Mouse (Mus musculus) urinary bladder, adult 2 months (tissue): Measurements from ENCODE around the gene Pafah1b2. TPM values are rescaled to one million over a fixed set of nuclear protein-coding genes. Genes with fewer than 3 reads are reported as not detected.

ENCODE experiments used
- DNase-seq: peaks from one replicate; pipeline ENCODE4 v3.0.0; 2022; ENCODE audit warnings: low spot score
- polyA plus RNA-seq: library from polyadenylated mRNA; depleted of rRNA; stranded (reverse); fragments of >200 nt; gene quantifications from 2 replicates; pipeline ENCODE4 v1.2.3, GENCODE M21; 2012; rRNA removed

Gene Pafah1b2
- polyA plus RNA-seq, 1 experiment: 45.4 TPM

DNA sequence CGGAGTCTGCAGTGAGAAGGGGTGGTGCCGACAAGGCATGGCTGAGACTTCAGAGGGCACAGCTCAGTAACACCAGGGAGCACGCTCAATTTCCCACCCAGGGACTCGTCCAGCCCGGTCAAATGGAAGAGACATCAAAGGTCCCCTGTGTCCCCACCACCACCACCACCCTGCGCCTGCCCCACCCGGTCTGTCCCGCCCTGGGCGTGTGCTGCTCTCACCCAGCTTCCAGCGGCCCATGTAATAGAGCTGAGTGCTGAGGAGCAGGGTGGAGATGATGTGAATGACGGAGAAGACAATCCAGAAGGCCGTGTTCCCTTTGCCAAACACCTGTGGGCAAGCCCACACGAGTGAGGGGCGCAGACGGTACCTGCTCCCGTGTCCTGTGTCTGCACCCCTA, 70.0 kb downstream of the Pafah1b2 start:
- DNase-seq: no peak

DNA sequence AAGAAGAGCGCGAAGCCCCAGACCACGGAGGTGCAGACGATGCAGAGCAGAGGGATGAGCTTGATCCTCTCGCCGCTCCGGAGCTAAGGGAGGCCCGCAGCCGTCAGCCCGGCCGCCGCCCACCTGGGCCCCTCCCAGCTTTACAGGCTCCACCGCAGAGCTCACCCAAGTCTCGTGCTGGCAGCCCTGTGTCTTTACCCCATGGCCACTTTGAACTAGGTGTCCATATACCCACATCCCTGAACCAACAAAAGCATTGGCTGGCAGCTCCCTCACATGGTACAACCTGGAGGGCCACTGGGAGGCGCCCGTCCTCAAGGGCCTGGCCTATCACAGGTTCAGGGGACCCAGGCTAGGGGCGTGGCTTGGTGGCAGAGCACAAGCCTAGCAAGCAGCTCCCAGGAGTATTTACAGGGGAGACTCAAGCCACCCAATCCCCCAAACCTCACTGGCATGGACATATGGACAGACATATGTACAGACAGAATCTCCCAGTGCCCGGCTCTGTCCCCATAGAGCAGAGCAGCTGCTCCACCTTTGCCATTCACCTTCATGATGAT, 71.1 kb downstream of the Pafah1b2 start:
- DNase-seq: no peak

DNA sequence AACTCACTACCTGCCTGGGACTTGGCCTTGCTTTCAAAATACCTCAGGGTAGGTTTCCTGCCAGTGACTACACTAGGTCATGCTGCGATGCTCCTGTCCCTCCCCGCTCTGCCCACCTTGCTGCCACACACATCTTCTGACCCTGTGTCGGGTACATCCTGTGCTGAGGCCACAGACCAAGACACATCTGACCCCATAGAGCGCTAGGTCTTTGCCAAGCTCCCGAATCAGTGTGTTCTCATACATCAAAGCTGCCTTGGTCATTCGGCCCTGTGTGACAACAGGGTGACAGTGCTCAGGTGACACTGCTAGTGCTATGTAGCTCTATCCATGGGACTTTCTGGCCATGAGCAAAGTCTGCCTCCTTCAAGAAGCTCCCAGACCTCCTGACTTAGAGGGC, 72.7 kb downstream of the Pafah1b2 start:
- DNase-seq: no peak

DNA sequence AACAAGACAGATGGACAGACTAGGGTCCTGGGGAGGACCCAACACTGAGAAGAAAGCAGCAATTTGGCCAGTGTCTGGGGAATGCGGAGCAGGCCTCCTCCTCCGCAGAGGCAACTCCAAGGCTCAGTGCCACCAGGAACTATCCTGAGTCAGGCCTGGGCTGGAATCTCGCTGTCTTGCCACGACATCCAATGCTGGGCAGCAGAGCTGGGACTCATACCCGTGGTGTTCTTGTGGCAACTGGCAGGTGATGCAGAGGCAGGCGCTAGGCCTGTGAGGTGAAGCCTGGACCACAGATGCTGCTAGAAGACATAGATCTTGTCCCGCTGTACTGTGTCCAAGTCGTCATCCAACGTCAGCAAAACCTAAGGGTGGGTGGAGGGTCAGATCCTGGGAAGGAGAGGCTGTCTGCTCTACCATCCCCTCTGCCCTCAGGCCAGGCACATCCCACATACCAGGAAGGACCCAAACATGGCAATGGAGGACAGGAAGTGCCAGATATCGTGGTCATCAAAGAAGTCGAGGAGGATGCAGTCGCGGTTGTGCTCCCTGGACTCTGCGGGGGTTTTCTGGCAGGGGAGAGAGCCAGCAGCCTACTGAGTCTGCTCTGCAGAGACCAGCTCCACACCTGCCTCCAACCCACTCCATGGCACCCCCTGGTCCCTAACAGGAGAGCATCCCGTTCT, 73.4 kb downstream of the Pafah1b2 start:
- no peak for DNase-seq

DNA sequence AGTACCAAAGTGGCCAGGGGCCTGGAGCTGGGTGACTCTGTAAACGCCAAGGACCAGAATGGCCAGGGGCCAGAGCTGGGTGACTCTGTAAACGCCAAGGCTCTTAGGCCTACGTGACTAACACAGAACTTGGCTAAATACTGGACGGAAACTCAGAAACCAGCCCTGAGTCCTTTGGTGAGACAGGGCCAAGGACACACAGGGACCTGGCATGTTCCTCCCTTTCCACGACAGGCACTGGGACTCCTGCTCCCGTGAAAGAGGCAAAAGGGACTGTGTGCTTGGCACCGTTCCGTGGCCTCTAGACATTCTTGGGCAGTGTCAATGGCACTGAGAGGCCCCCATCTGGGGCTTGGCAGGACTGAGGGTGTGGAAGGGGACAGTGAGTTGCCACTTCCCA, 74.4 kb downstream of the Pafah1b2 start:
- peak; percentile 23 for DNase-seq

DNA sequence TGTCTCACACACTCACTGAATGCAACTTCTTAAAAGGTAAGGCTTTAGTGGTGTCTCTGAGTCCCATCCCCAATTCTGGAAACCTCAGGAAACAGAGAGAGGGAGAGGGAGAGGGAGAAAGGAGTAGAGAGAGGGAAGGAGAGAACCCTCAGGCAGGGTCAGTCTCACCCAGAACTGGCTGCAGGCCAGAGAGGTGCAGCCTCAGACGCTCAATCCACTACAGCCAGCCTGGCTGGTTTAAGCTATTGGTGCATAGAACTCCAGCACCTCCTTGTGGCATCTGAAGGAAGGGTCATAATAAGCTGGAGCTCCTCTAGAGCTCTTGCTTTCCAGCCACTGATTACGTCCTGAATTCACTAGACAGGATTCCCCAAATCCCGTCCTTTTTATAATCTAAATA, 75.6 kb downstream of the Pafah1b2 start:
- peak; percentile 36 for DNase-seq

DNA sequence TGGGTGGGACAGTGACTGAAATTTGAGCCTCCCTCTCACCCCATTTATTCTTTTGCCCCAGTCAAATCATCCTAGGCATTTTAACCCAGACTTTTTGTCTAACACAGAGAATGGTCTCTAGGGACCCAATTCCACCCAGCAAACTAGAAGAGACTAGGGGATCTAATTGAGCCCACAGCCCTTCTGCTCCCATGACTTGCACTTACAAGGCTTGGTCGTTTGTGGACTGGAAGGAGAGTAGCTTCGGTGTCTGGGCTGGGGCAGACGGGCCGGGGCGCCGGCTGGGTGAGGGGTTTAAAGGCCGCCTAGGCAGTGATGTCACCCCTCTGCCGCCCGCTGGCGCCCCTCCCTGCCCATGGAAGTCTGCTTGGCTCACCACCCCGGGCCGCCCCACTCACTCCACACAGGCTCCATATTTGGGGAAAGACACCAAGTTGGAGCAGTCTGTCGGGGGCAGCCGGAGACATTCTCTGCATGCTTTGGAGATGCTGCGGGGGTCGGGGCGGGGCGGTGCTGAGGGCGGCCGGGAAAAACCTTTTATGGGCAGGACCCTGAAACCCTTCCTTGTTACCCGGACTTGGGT, 76.8 kb downstream of the Pafah1b2 start, which contains the start of gene Tagln:
TSS of gene Tagln (minus strand) at position 431 of the 583 bp plus-strand sequence.
- peak; percentile 67 for DNase-seq

DNA sequence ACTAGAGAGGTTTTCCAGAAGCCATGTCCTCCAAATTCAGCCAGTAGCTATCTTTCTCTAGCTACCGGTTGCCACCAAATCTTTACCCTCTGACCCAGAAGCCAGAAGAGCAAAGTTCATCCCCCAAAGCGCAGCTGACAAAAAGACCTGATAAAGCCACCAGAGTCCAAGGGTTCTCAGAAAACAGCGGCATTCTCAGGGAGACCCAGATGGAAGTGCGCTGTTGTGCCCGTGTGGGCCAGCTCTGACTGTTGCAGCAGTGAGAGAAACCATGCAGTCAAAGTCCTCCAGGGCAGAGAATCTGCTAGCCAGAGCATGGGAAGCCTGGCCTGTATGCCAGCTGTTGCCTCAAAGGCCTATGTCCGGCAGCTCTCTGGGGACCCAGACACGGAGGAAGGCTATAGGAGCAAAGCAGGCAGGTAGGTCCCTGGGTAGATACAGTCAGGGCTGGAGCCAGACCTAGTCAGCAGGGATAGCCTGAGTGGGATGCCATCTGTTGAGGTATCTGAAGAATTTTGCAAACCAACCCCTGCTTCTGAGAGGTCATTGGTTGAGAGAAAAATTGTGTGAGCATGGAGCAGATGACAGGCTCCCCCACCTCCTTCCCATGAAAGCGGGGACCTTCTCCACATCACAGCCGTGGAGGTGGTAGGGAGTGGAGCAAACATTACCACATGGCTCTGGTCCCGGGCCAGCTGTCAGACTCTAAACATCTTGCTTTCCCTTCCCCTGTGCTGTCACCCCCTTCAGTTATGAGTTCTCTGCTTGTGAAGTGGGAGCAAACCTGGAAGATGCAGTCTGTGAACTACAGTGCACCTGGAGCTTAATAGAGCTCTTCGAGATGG, 79.7 kb downstream of the Pafah1b2 start:
- DNase-seq: peak; percentile 20

DNA sequence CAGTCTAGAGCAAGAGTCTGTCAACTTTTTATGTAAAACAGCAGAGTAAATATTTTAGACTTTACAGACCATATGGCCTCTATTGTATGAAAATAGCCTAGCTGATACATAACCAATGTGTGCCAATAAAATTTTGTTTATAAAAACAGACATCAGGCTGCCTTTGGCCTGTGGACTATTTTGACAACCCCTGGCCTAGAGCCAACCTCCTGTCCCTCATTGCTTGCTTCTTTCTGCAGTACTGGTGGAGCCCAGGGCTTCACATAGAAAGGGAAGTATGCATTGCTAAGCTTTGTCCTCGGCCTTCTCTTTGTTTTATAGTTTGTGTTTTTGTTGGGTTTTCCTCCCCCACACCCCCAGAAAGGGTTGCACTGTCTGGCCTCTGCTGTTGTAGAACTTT, 80.5 kb downstream of the Pafah1b2 start:
- DNase-seq: no peak

DNA sequence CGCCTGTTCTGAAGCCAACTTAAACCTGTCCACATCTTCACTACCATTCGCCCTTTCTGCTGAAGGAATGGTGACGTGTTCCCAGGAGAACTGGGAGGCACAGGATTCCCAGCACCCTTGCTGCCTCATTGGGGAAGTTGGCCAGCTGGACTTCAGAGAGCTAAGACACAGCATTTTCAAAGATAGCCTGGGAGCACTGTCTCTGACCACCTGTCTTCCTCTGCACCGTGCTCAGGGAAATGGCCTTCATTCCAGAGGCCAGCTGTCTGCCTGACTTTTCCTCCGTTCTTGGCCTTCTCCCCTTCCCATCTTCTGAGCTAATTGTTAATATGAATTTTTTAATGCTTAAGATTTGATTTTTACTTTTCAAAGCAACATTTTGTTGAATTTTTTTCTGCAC, 83.2 kb downstream of the Pafah1b2 start:
- DNase-seq: peak; percentile 19

DNA sequence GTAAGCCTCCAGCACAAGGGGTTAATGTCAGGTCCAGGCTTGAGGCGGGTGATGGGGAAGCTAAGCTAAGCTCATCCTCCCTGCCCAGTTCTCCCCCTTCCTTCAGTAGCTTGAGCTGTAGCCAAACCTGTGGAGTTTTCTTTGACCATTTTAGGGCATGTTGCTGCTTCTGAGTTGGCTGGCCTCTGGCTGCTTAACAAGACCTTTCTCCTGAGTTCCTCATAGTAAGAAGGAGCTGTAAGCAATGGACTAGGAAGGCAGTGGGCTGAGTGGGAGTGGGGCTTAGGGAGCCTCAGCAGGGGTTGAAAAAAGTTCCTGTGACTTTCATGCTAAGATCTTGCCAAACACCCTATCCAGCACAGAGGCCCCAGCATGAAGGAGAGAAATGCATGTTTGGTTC, 92.6 kb downstream of the Pafah1b2 start:
- DNase-seq: peak; percentile 23

DNA sequence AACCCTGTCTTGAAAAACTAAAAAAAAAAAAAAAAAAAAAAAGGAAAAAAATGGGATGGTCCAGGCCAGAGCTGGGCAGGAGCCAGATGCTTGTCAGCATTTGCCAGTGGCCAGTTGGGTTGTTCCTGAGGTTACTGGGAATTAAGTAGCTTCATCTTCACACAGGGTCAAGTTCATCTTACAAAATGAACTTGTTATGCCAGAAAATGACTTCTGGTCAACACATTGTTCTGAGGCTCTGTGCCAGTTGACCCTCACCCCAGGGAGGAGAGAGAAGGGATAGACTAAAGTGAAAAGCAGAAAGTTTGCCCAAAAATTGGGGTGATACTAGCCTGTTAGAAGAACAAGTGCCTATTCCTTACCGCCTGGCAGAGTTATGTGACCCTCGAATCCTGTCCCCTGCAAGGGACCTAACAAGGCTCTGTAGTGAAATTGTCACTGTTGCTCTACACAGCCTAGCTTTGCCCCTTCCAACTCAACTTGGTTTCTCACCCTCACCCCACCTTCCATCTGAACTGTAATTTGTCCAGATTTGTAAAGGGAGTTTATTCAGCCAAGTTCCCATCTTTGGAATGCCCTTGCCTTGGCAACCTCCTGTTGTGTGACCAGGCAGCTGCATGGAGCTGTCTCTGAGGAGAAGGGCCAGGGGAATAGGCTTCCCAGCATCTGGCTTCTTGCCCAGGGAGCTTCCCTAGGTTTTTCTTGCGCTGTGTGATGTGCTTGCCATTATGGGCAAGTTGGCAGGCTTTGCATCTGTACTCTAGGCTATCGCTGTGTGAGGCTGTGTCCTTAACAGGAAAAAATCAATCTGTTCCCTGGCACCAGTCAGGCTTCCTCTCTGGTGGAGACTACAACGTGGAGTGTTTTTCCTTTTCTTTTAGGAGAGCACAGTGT, 95.2 kb downstream of the Pafah1b2 start:
- peak; percentile 37 for DNase-seq

DNA sequence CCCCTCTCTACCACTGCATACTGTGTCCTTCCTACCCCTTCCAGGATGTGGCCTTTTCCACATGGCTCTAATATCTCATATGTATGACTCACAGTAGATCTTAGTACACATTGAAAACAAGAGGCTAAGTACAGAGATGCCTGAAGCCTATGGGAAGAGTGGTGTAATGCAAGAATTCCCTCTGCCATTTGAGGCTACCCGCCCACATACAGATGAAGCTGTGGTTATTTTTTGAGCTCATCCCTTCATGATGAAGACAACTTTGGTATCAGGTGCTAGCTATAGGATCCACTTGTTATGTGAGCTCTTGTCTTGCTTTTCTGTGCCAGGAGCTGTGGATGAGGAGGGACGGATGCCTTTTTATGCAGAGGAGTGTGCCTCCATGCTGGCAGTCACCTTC, 96.8 kb downstream of the Pafah1b2 start:
- DNase-seq: peak; percentile 1

Other genes starting within 250 kb of the Pafah1b2 start
- 28.5 and 31.6 TPM in 2 replicates for gene Cep164, start 184.0 kb downstream of the Pafah1b2 start, polyA plus RNA-seq
- gene Bace1, start 174.1 kb downstream of the Pafah1b2 start, polyA plus RNA-seq: 25.3 and 31.7 TPM in 2 replicates
- gene Pcsk7, start 106.2 kb downstream of the Pafah1b2 start, polyA plus RNA-seq: 22.0 and 22.4 TPM in 2 replicates
- gene Rnf214, start 105.8 kb downstream of the Pafah1b2 start, polyA plus RNA-seq: 15.2 and 18.5 TPM in 2 replicates
- gene Tagln, start 76.6 kb downstream of the Pafah1b2 start, polyA plus RNA-seq: 8,790 and 9,672 TPM in 2 replicates
- 102 and 121 TPM in 2 replicates for gene Sidt2, start 57.4 kb downstream of the Pafah1b2 start, polyA plus RNA-seq
- gene Sik3, start 130 bp upstream of the Pafah1b2 start, polyA plus RNA-seq: 9.7 and 17.1 TPM in 2 replicates
- 0.51 and 0.87 TPM in 2 replicates for gene Apoa1, start 215.9 kb upstream of the Pafah1b2 start, polyA plus RNA-seq
- 0.34 and 0.68 TPM in 2 replicates for gene Apoc3, start 222.9 kb upstream of the Pafah1b2 start, polyA plus RNA-seq
- 0.04 TPM in 1 of 2 replicates, not detected in the other for gene Apoa4, start 228.0 kb upstream of the Pafah1b2 start, polyA plus RNA-seq